Mouse (Mus musculus) lung, postnatal 0 days (tissue): ENCODE results near the gene Park7. TPM values are rescaled to one million over a fixed set of nuclear protein-coding genes. Genes with fewer than 3 reads are reported as not detected.

Experiments
- ATAC-seq: fragments of 200-750 bp; cut with Nextera tagmentation; 2 replicates; pipeline ENCODE4 v1.8.0; 2017; ENCODE audit warnings: moderate library complexity
- DNase-seq: peaks from one replicate; pipeline ENCODE4 v3.0.0-alpha.2; 2016; ENCODE audit warnings: low spot score
- H3K27ac ChIP-seq: fragments of 300-500 bp; sonication (generic); 2 replicates; pipeline ENCODE4 v1.5.1; 2014; ENCODE audit warnings: antibody characterized with exemption, mild to moderate bottlenecking, low read length, mixed read lengths
- H3K27me3 ChIP-seq: fragments of 300-500 bp; sonication (generic); replicated peaks from 2 replicates; pipeline ENCODE4 v1.6.1; 2014; ENCODE audit warnings: low read length, mixed read lengths; ENCODE audit not compliant: insufficient read depth
- H3K36me3 ChIP-seq: fragments of 300-500 bp; sonication (generic); 2 replicates; pipeline ENCODE4 v1.6.1; 2014; ENCODE audit warnings: low read length, mixed read lengths; ENCODE audit not compliant: insufficient read depth
- H3K4me1 ChIP-seq: fragments of 300-500 bp; sonication (generic); 2 replicates; pipeline ENCODE4 v1.6.1; 2014; ENCODE audit warnings: antibody characterized with exemption, low read depth, low read length, mixed read lengths; ENCODE audit not compliant: insufficient read depth
- H3K4me2 ChIP-seq: fragments of 300-500 bp; sonication (generic); replicated peaks from 2 replicates; pipeline ENCODE4 v1.6.1; 2014; ENCODE audit warnings: low read depth, mild to moderate bottlenecking, low read length, moderate library complexity, mixed read lengths
- H3K4me3 ChIP-seq: fragments of 300-500 bp; sonication (generic); 2 replicates; pipeline ENCODE4 v1.5.1; 2014; ENCODE audit warnings: low read depth, low read length
- H3K9ac ChIP-seq: fragments of 300-500 bp; sonication (generic); replicated peaks from 2 replicates; pipeline ENCODE4 v1.6.1; 2014; ENCODE audit warnings: low read depth, mild to moderate bottlenecking
- H3K9me3 ChIP-seq: fragments of 300-500 bp; sonication (generic); 2 replicates; pipeline ENCODE4 v1.6.1; 2016; ENCODE audit warnings: low read length, mixed read lengths
- CTCF ChIP-seq: IDR thresholded peaks from 2 replicates; pipeline ENCODE4 v1.5.1; 2016; ENCODE audit warnings: antibody characterized with exemption, mild to moderate bottlenecking
- EP300 ChIP-seq: IDR thresholded peaks from 2 replicates; pipeline ENCODE4 v1.6.1; 2016; ENCODE audit warnings: antibody characterized with exemption, mild to moderate bottlenecking, control low read depth
- WGBS: fragments of 180-500 bp; shearing (Covaris S2); extraction: QIAGEN DNeasy Blood & Tissue Kit; methylation state at CpG from one replicate; pipeline ENCODE4 v1.1.7; 2014; 5-methylcytosine and 5-hydroxymethylcytosine counted together
- polyA plus RNA-seq: library from polyadenylated mRNA; unstranded; fragments of >200 nt; fragmentation: Nextera tagmentation; extraction: Ambion mirVana; gene quantifications from 2 replicates; pipeline ENCODE4 v1.2.1, GENCODE M21; 2015

Gene Park7
- polyA plus RNA-seq, 1 experiment from 2014 or later, result 241 TPM

- no peak overlapping the region for H3K27ac ChIP-seq
- TF ChIP-seq EP300, result no peak
- H3K4me1 ChIP-seq, result no peaks in the 10 kb centered on the region
- no peak for ATAC-seq
- H3K4me2 ChIP-seq, result no peak overlapping the region
- H3K36me3 ChIP-seq, result no peaks in the 10 kb centered on the region
- WGBS, result 79% methylated on average over 10 of the region's 10 CpGs
- H3K9ac ChIP-seq, result no peak overlapping the region
- no peak for DNase-seq
- no peak overlapping the region for H3K4me3 ChIP-seq
- no peaks in the 10 kb centered on the region for H3K9me3 ChIP-seq
- no peaks in the 10 kb centered on the region for H3K27me3 ChIP-seq
Observed at GRCm38 (mm10) chr4:150950972-150951371, 36.7 kb upstream of the Park7 start.

GRCm38 (mm10) chr4:150944707-150945106 lies 30.5 kb upstream of the Park7 start:
- ATAC-seq (no peak), DNase-seq (no peak)
- H3K36me3 ChIP-seq, result no peaks in the 10 kb centered on the region
- TF ChIP-seq CTCF (no peak), EP300 (no peak)
- H3K27me3 ChIP-seq, result no peaks in the 10 kb centered on the region
- no peaks in the 10 kb centered on the region for H3K4me1 ChIP-seq
- no peak overlapping the region for H3K4me3 ChIP-seq
- H3K9ac ChIP-seq, result no peak overlapping the region
- WGBS, result 87% methylated on average over 7 of the region's 7 CpGs
- H3K4me2 ChIP-seq, result no peak overlapping the region
- H3K9me3 ChIP-seq, result no peaks in the 10 kb centered on the region
- no peak overlapping the region for H3K27ac ChIP-seq

- H3K4me3 ChIP-seq, result no peak overlapping the region
- no peaks in the 10 kb centered on the region for H3K4me1 ChIP-seq
- H3K27me3 ChIP-seq, result no peaks in the 10 kb centered on the region
- H3K36me3 ChIP-seq, result no peaks in the 10 kb centered on the region
- H3K9me3 ChIP-seq, result no peaks in the 10 kb centered on the region
- DNase-seq (no peak), ATAC-seq (no peak)
- H3K4me2 ChIP-seq, result no peak overlapping the region
- no peak overlapping the region for H3K9ac ChIP-seq
- 59% methylated on average over 13 of the region's 13 CpGs for WGBS
- TF ChIP-seq CTCF (no peak), EP300 (no peak)
- no peak overlapping the region for H3K27ac ChIP-seq
Observed at GRCm38 (mm10) chr4:150939991-150940651, 25.9 kb upstream of the Park7 start.

DNA sequence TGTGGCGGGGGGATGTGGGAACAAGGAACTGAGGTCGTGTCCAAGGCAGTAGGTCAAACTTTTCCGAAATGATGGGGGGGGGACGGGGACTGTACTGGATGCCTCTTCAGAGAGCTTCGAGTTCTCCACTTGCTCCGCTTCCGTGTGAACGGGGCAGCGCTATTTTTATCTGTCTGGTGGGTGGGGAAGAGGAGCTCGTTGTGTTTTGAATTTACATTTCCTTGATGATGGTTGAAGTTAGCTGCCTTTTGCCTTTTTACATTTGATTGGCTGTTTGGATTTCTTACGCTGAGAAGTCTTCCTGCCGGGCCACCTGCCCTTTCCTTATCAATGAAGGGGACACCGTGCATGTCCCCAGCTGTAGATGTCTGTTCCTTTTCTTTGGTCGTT lies 23.8 kb upstream of the Park7 start:
- ATAC-seq (no peak), DNase-seq (no peak)
- Histone ChIP-seq H3K9me3 (no peaks in the 10 kb centered on the region), H3K27ac (no peak overlapping the region), H3K4me3 (no peak overlapping the region), H3K4me2 (no peak overlapping the region), H3K9ac (no peak overlapping the region), H3K36me3 (no peaks in the 10 kb centered on the region), H3K4me1 (no peaks in the 10 kb centered on the region), H3K27me3 (no peaks in the 10 kb centered on the region)
- 18% methylated on average over 14 of the region's 14 CpGs for WGBS
- TF ChIP-seq EP300 (no peak), CTCF (no peak)

GRCm38 (mm10) chr4:150937293-150938062 lies 23.2 kb upstream of the Park7 start:
- Histone ChIP-seq H3K27ac (no peak overlapping the region), H3K4me2 (no peak overlapping the region)
- WGBS, result 64% methylated on average over 16 of the region's 16 CpGs

DNA sequence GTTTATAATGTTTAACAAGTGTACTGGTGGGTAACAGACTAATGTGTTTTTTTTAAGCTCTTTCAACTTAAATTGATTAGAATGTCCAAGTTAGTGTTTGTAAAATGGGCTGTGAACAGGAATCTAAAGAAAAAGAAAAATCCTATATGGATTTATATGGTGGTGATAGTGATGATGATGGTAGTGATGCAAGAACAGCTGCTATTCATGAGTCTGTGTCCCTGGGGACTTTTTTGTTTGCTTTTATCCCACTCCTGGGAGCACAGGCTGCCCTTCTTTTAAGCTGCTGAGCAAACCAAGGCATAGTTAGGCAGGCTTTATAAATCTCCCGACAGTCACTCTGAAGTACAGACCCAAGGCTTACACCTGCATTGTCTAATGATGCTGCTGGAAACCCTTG lies 19.3 kb upstream of the Park7 start:
- DNase-seq, result no peak
- WGBS, result 58% methylated on average over 1 of the region's 1 CpGs
- TF ChIP-seq EP300, result no peak
- TF ChIP-seq CTCF, result no peak

More at GRCm38 (mm10) chr4:150937293-150938062, 23.2 kb upstream of the Park7 start:
- Histone ChIP-seq H3K9ac (no peak overlapping the region), H3K36me3 (no peaks in the 10 kb centered on the region), H3K4me1 (no peaks in the 10 kb centered on the region), H3K9me3 (no peaks in the 10 kb centered on the region), H3K4me3 (no peak overlapping the region), H3K27me3 (no peaks in the 10 kb centered on the region)
- no peak for DNase-seq
- ATAC-seq, result no peak
- TF ChIP-seq CTCF (no peak), EP300 (no peak)

More for the DNA sequence above, 19.3 kb upstream of the Park7 start:
- no peak for ATAC-seq
- H3K27me3 ChIP-seq, result no peaks in the 10 kb centered on the region
- no peaks in the 10 kb centered on the region for H3K4me1 ChIP-seq
- H3K9ac ChIP-seq, result no peak overlapping the region
- no peak overlapping the region for H3K27ac ChIP-seq
- H3K4me3 ChIP-seq, result no peak overlapping the region
- H3K36me3 ChIP-seq, result no peaks in the 10 kb centered on the region
- no peak overlapping the region for H3K4me2 ChIP-seq
- H3K9me3 ChIP-seq, result no peaks in the 10 kb centered on the region
